Mouse (Mus musculus): ENCODE data around the gene Pafah2.

- no peak for TF ChIP-seq CTCF (IDR thresholded peaks at IDR 0.05; ENCODE audit: insufficient read depth, low read depth, low read length)
- no peak for TF ChIP-seq POLR2A (IDR thresholded peaks at IDR 0.05; ENCODE audit: insufficient read depth, low read depth, low read length)
These were observed 49.4 kb downstream of the Pafah2 start for GRCm38 (mm10) chr4:134445489-134445888.

Measured in olfactory bulb, adult 2 months (tissue).